ENCODE assay signal across 9 mouse cellular contexts in the genomic region with DNA sequence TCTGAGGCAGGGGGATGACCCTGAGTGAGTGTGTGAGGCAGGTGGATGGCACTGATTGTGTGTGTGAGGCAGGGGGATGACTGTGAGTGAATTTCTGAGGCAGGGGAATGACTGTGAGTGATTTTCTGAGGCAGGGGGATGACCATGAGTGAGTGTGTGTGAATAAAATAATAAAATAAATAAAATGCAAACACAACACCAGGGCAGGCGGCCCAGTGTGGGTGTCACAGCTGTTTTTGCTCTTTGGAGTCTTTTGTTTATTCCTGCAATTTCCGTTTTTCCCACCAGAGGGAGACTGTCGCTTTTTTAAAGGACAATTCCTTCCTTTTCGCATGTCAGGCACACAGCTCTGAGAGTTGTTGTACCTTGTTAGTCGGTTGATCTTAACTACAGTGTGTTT. TPM values are rescaled to one million over a fixed set of nuclear protein-coding genes. Genes with fewer than 3 reads are reported as not detected.
DNase-seq lines count a peak whose midpoint lies in the region; ATAC-seq and TF ChIP-seq lines count a peak whose summit lies in the region.
"Not testable (repeated sequence)": the region's sequence is repeated elsewhere in the genome, so short reads cannot be mapped to it uniquely, and the experiment has no call there.
"Had no signal": no experiment of that assay in that cellular context is flagged by ENCODE, and none has a peak within 500 bp of the region (broad histone marks: within the 10 kb centered on the region; RNA-seq: fewer than 3 reads in every experiment).

No protein-coding gene starts in this region.

- TF ChIP-seq CTCF in MEL (IDR thresholded peaks at IDR 0.05 in 2 of 3, conservative IDR thresholded peaks at IDR 0.05 in 1 of 3; ENCODE audit: control insufficient read depth in 1 of 3, insufficient read depth in 1 of 3, low read depth in 2 of 3, low read length in 3 of 3, poor library complexity in 1 of 3, severe bottlenecking in 1 of 3): not testable (repeated sequence)
- peak; percentile 74 for TF ChIP-seq CTCF in lung, embryonic 14.5 days (IDR thresholded peaks at IDR 0.05; ENCODE audit: low read depth)

- DNase-seq in MEL (ENCODE audit: low read depth, low spot score): peak; percentile 82
- DNase-seq in cerebellum, adult 8-10 months: peak; percentile 34
- DNase-seq in hindbrain, embryonic 10.5 days (ENCODE audit: low spot score): peak; percentile 46
- DNase-seq in large intestine, adult 2 months (ENCODE audit: low read depth, low spot score): peak; percentile 98
- peak; percentile 96 for DNase-seq in lung, embryonic 14.5 days
- DNase-seq in testis, postnatal 14 days (ENCODE audit: low spot score): peak; percentile 32

- peak overlapping the region; percentile 80 for H3K4me2 ChIP-seq in forebrain, embryonic 15.5 days (replicated peaks)
- peak overlapping the region; percentile 75 for H3K4me2 ChIP-seq in lung, embryonic 14.5 days
- H3K4me2 ChIP-seq in neural tube, embryonic 14.5 days (ENCODE audit: low read depth, low read length): peak overlapping the region; percentile 56

- WGBS in forebrain, embryonic 15.5 days: 6% methylated on average over 5 of the region's 5 CpGs
- WGBS in hindbrain, embryonic 10.5 days: 6% methylated on average over 5 of the region's 5 CpGs
- 3% methylated on average over 5 of the region's 5 CpGs for WGBS in large intestine, adult 2 months
- WGBS in lung, embryonic 14.5 days: 2% methylated on average over 5 of the region's 5 CpGs
- WGBS in neural tube, embryonic 14.5 days: 4% methylated on average over 5 of the region's 5 CpGs

- H3K4me1 ChIP-seq in MEL (ENCODE audit: control insufficient read depth in 1 of 2, insufficient read depth in 2 of 2, low read length in 2 of 2): peaks cover 29 to 40% of the 10 kb centered on the region in 2 experiments
- peaks cover 16% of the 10 kb centered on the region for H3K4me1 ChIP-seq in forebrain, embryonic 15.5 days
- peaks cover 33% of the 10 kb centered on the region for H3K4me1 ChIP-seq in hindbrain, embryonic 10.5 days (replicated peaks)
- not testable (repeated sequence) for H3K4me1 ChIP-seq in lung, embryonic 14.5 days (ENCODE audit: insufficient read depth); neural tube, embryonic 14.5 days (ENCODE audit: control insufficient read depth, insufficient read depth, low read length)

- H3K36me3 ChIP-seq in MEL (ENCODE audit: control insufficient read depth in 1 of 2, insufficient read depth in 2 of 2, low read length in 2 of 2): peaks cover 0 to 30% of the 10 kb centered on the region in 2 experiments; a peak in 2 of 4 replicates
- not testable (repeated sequence) for H3K36me3 ChIP-seq in forebrain, embryonic 15.5 days; hindbrain, embryonic 10.5 days; lung, embryonic 14.5 days (ENCODE audit: insufficient read depth); neural tube, embryonic 14.5 days (ENCODE audit: control insufficient read depth, insufficient read depth, low read length)

- ATAC-seq in forebrain, embryonic 15.5 days (replicated peaks): peak; percentile 0; the same call in 1 of the 2 replicates
- not testable (repeated sequence) for ATAC-seq in lung, embryonic 14.5 days (ENCODE audit: insufficient read depth); neural tube, embryonic 14.5 days (ENCODE audit: low read depth)

- not testable (repeated sequence) for H3K9me3 ChIP-seq in MEL (replicated peaks; ENCODE audit: insufficient read depth, low read length); forebrain, embryonic 15.5 days; hindbrain, embryonic 10.5 days; lung, embryonic 14.5 days (ENCODE audit: low read depth, low read length); neural tube, embryonic 14.5 days (ENCODE audit: control insufficient read depth, low read length)

- not testable (repeated sequence) for H3K27me3 ChIP-seq in MEL (ENCODE audit: control insufficient read depth in 1 of 2, insufficient read depth in 2 of 2, low read length in 2 of 2); forebrain, embryonic 15.5 days; hindbrain, embryonic 10.5 days (ENCODE audit: insufficient read depth, poor library complexity, severe bottlenecking); lung, embryonic 14.5 days (ENCODE audit: insufficient read depth, low read length); neural tube, embryonic 14.5 days (ENCODE audit: control insufficient read depth, insufficient read depth, low read length)

- H3K4me3 ChIP-seq in MEL (ENCODE audit: control insufficient read depth in 1 of 2, insufficient read depth in 1 of 2, low read depth in 2 of 2, low read length in 2 of 2): not testable (repeated sequence)
- H3K4me3 ChIP-seq in forebrain, embryonic 15.5 days: peak overlapping the region; percentile 70
- peak overlapping the region; percentile 70 for H3K4me3 ChIP-seq in hindbrain, embryonic 10.5 days
- peak overlapping the region; percentile 53; the same call in 1 of the 2 replicates for H3K4me3 ChIP-seq in lung, embryonic 14.5 days (ENCODE audit: low read depth, low read length)
- H3K4me3 ChIP-seq in neural tube, embryonic 14.5 days (ENCODE audit: low read depth, low read length): peak overlapping the region; percentile 49

- not testable (repeated sequence) for TF ChIP-seq RAD21 in MEL (IDR thresholded peaks at IDR 0.05; ENCODE audit: low read depth, low read length)

- H3K79me2 ChIP-seq in MEL (ENCODE audit: control insufficient read depth, insufficient read depth, low read length, poor library complexity): not testable (repeated sequence)

- not testable (repeated sequence) for TF ChIP-seq POLR2A in MEL (IDR thresholded peaks at IDR 0.05; ENCODE audit: control insufficient read depth in 1 of 2, insufficient read depth in 1 of 2, low read depth in 1 of 2, low read length in 2 of 2, poor library complexity in 1 of 2)

- TF ChIP-seq EP300 in MEL (IDR thresholded peaks at IDR 0.05; ENCODE audit: low read depth in 1 of 2, low read length in 2 of 2): not testable (repeated sequence)

- H3K27ac ChIP-seq in MEL (ENCODE audit: control insufficient read depth, low read depth, low read length); lung, embryonic 14.5 days (ENCODE audit: low read depth); neural tube, embryonic 14.5 days (ENCODE audit: low read depth, low read length): not testable (repeated sequence)
- 0 out of 2 replicates have a peak overlapping the region, but pooled peaks have one; percentile 97 for H3K27ac ChIP-seq in forebrain, embryonic 15.5 days (replicated peaks)
- H3K27ac ChIP-seq in hindbrain, embryonic 10.5 days: peak overlapping the region; percentile 95

- H3K9ac ChIP-seq in MEL (ENCODE audit: control insufficient read depth, low read depth, low read length, poor library complexity, severe bottlenecking); forebrain, embryonic 15.5 days (replicated peaks); lung, embryonic 14.5 days; neural tube, embryonic 14.5 days (replicated peaks; ENCODE audit: low read depth, low read length): not testable (repeated sequence)

RNA-seq across cellular contexts. Expression of a gene that starts 42.5 kb away (rescaled TPM):
- total RNA-seq in MEL (2012; rRNA removed): not detected in 2 replicates
- under 1 TPM in 1 of 2 experiments, not detected in 1; 0.07 TPM for polyA plus RNA-seq in MEL (2012; ENCODE audit: insufficient read depth in 1 of 2, insufficient read length in 2 of 2, low read depth in 1 of 2, low replicate concordance in 2 of 2, missing spikeins in 1 of 2)
- 0.47 and 0.50 TPM in 2 replicates for polyA plus RNA-seq in forebrain, embryonic 15.5 days (2015; fragmentation: Nextera tagmentation; extraction: Ambion mirVana)
- polyA plus RNA-seq in hindbrain, embryonic 10.5 days (2016; fragmentation: Nextera tagmentation; extraction: Ambion mirVana): 0.90 and 1.0 TPM in 2 replicates
- 4.4 and 5.2 TPM in 2 replicates for polyA plus RNA-seq in large intestine, adult 2 months (2012; rRNA removed)
- 4.0 TPM in 2 replicates for polyA plus RNA-seq in lung, embryonic 14.5 days (2014; fragmentation: Nextera tagmentation; extraction: Ambion mirVana)
- 0.12 and 1.6 TPM in 2 replicates for polyA plus RNA-seq in neural tube, embryonic 14.5 days (2014; fragmentation: Nextera tagmentation; extraction: Ambion mirVana)

RNA-seq across cellular contexts. Expression of a gene that starts 52.2 kb away (rescaled TPM):
- not detected in 2 replicates for total RNA-seq in MEL (2012; rRNA removed)
- not detected for polyA plus RNA-seq in MEL (2012; ENCODE audit: insufficient read depth in 1 of 2, insufficient read length in 2 of 2, low read depth in 1 of 2, low replicate concordance in 2 of 2, missing spikeins in 1 of 2)
- polyA plus RNA-seq in forebrain, embryonic 15.5 days (2015; fragmentation: Nextera tagmentation; extraction: Ambion mirVana): not detected in 2 replicates
- polyA plus RNA-seq in hindbrain, embryonic 10.5 days (2016; fragmentation: Nextera tagmentation; extraction: Ambion mirVana): not detected in 2 replicates
- polyA plus RNA-seq in large intestine, adult 2 months (2012; rRNA removed): 0.25 TPM in 1 of 2 replicates, not detected in the other
- not detected in 2 replicates for polyA plus RNA-seq in lung, embryonic 14.5 days (2014; fragmentation: Nextera tagmentation; extraction: Ambion mirVana)
- polyA plus RNA-seq in neural tube, embryonic 14.5 days (2014; fragmentation: Nextera tagmentation; extraction: Ambion mirVana): not detected in 2 replicates
- total RNA-seq: granulocyte monocyte progenitor cell, adult 5-6 weeks had no signal

Comparison
In these comparisons a context has a peak if more than half of its experiments do, and no peak if none do; other contexts are left out.
1. DNase-seq: peak in every context shown above with its lines; median percentile 98 in large intestine, adult 2 months; 96 in lung, embryonic 14.5 days; 82 in MEL; 46 in hindbrain, embryonic 10.5 days; 34 in cerebellum, adult 8-10 months; 32 in testis, postnatal 14 days.